Mouse (Mus musculus) stomach, postnatal 0 days (tissue): ENCODE results near the gene Ciao1. TPM values are rescaled to one million over a fixed set of nuclear protein-coding genes. Genes with fewer than 3 reads are reported as not detected.
"Not testable (repeated sequence)": the region's sequence is repeated elsewhere in the genome, so short reads cannot be mapped to it uniquely, and the experiment has no call there.

Experiments used
- ATAC-seq: fragments of 200-750 bp; cut with Nextera tagmentation; 2 replicates; pipeline ENCODE4 v1.8.0; 2017; ENCODE audit not compliant: low FRiP score, low TSS enrichment
- DNase-seq: peaks from one replicate; pipeline ENCODE4 v3.0.0-alpha.2; 2016; ENCODE audit warnings: low spot score
- H3K27ac ChIP-seq: fragments of 300-500 bp; sonication (generic); replicated peaks from 2 replicates; pipeline ENCODE4 v1.5.1; 2014; ENCODE audit warnings: mild to moderate bottlenecking, control low read depth
- H3K27me3 ChIP-seq: fragments of 300-500 bp; sonication (generic); 2 replicates; pipeline ENCODE4 v1.6.1; 2014; ENCODE audit warnings: low read length; ENCODE audit not compliant: control insufficient read depth, insufficient read depth
- H3K36me3 ChIP-seq: fragments of 300-500 bp; sonication (generic); 2 replicates; pipeline ENCODE4 v1.6.1; 2014; ENCODE audit warnings: low read length, mixed read lengths; ENCODE audit not compliant: control insufficient read depth, insufficient read depth
- H3K4me1 ChIP-seq: fragments of 300-500 bp; sonication (generic); replicated peaks from 2 replicates; pipeline ENCODE4 v1.6.1; 2014; ENCODE audit warnings: antibody characterized with exemption; ENCODE audit not compliant: control insufficient read depth, insufficient read depth
- H3K4me2 ChIP-seq: fragments of 300-500 bp; sonication (generic); replicated peaks from 2 replicates; pipeline ENCODE4 v1.6.1; 2014; ENCODE audit warnings: low read depth, mild to moderate bottlenecking, control low read depth, moderate library complexity
- H3K4me3 ChIP-seq: fragments of 300-500 bp; sonication (generic); 2 replicates; pipeline ENCODE4 v1.5.1; 2014; ENCODE audit warnings: low read depth, low read length, control low read depth
- H3K9ac ChIP-seq: fragments of 300-500 bp; sonication (generic); 2 replicates; pipeline ENCODE4 v1.6.1; 2014; ENCODE audit warnings: mild to moderate bottlenecking, low read length, control low read depth, mixed read lengths
- H3K9me3 ChIP-seq: fragments of 300-500 bp; sonication (generic); 2 replicates; pipeline ENCODE4 v1.6.1; 2016; ENCODE audit warnings: low read length; ENCODE audit not compliant: control insufficient read depth
- CTCF ChIP-seq: IDR thresholded peaks from 2 replicates; pipeline ENCODE4 v1.5.1; 2016; ENCODE audit warnings: antibody characterized with exemption, low read depth, mild to moderate bottlenecking, moderate library complexity
- EP300 ChIP-seq: optimal IDR thresholded peaks from 2 replicates; pipeline ENCODE3; 2016; ENCODE audit warnings: antibody characterized with exemption
- WGBS: fragments of 180-500 bp; shearing (Covaris S2); extraction: QIAGEN DNeasy Blood & Tissue Kit; methylation state at CpG from one replicate; pipeline ENCODE4 v1.1.7; 2014; 5-methylcytosine and 5-hydroxymethylcytosine counted together
- polyA plus RNA-seq: library from polyadenylated mRNA; unstranded; fragments of >200 nt; fragmentation: Nextera tagmentation; extraction: Ambion mirVana; gene quantifications from 2 replicates; pipeline ENCODE4 v1.2.1, GENCODE M21; 2015

Ciao1 gene
- polyA plus RNA-seq, 1 experiment from 2014 or later: 42.0 TPM

GRCm38 (mm10) chr2:127274590-127274989 is 27.0 kb upstream of the Ciao1 start:
- DNase-seq (no peak), ATAC-seq (no peak)
- TF ChIP-seq EP300 (no peak), CTCF (no peak)
- H3K4me1 ChIP-seq: no peaks in the 10 kb centered on the region; the same call in 1 of the 2 replicates
- no peaks in the 10 kb centered on the region for H3K9me3 ChIP-seq
- H3K36me3 ChIP-seq: no peaks in the 10 kb centered on the region
- H3K4me2 ChIP-seq: 0 out of 2 replicates have a peak overlapping the region, but pooled peaks have one; percentile 14
- H3K4me3 ChIP-seq: no peak overlapping the region
- H3K27ac ChIP-seq: 0 out of 2 replicates have a peak overlapping the region, but pooled peaks have one; percentile 3
- H3K27me3 ChIP-seq: no peaks in the 10 kb centered on the region
- 81% methylated on average over 2 of the region's 2 CpGs for WGBS
- no peak overlapping the region for H3K9ac ChIP-seq

- Histone ChIP-seq H3K4me1 (no peaks in the 10 kb centered on the region; the same call in 1 of the 2 replicates), H3K4me2 (no peak overlapping the region), H3K4me3 (no peak overlapping the region), H3K27ac (no peak overlapping the region), H3K27me3 (no peaks in the 10 kb centered on the region), H3K36me3 (no peaks in the 10 kb centered on the region), H3K9ac (no peak overlapping the region), H3K9me3 (no peaks in the 10 kb centered on the region)
- ATAC-seq: no peak
- no peak for TF ChIP-seq CTCF
- TF ChIP-seq EP300: no peak
- WGBS: 94% methylated on average over 3 of the region's 3 CpGs
- DNase-seq: no peak
These were observed 25.2 kb upstream of the Ciao1 start for GRCm38 (mm10) chr2:127272806-127273205.

- not testable (repeated sequence) for DNase-seq, H3K36me3 ChIP-seq, H3K4me1 ChIP-seq, H3K27ac ChIP-seq, H3K4me3 ChIP-seq, H3K27me3 ChIP-seq, H3K9ac ChIP-seq, H3K9me3 ChIP-seq, H3K4me2 ChIP-seq, ATAC-seq
- WGBS: 92% methylated on average over 4 of the region's 4 CpGs
These were observed 24.4 kb upstream of the Ciao1 start for GRCm38 (mm10) chr2:127272049-127272448.

GRCm38 (mm10) chr2:127271042-127271515 is 23.5 kb upstream of the Ciao1 start:
- no peaks in the 10 kb centered on the region for H3K27me3 ChIP-seq
- ATAC-seq: no peak
- no peaks in the 10 kb centered on the region for H3K9me3 ChIP-seq
- peak overlapping the region; percentile 98 for H3K27ac ChIP-seq
- H3K36me3 ChIP-seq: no peaks in the 10 kb centered on the region
- H3K9ac ChIP-seq: peak overlapping the region; percentile 93
- peak overlapping the region; percentile 92 for H3K4me3 ChIP-seq
- peak; percentile 29 for DNase-seq
- H3K4me2 ChIP-seq: peak overlapping the region; percentile 78
- 4% methylated on average over 8 of the region's 8 CpGs for WGBS
- no peaks in the 10 kb centered on the region; the same call in 1 of the 2 replicates for H3K4me1 ChIP-seq
- TF ChIP-seq EP300 (no peak), CTCF (no peak)

GRCm38 (mm10) chr2:127270300-127271041 is 22.9 kb upstream of the Ciao1 start:
- peak overlapping the region; percentile 78 for H3K4me2 ChIP-seq
- peak overlapping the region; percentile 98 for H3K27ac ChIP-seq
- no peaks in the 10 kb centered on the region for H3K9me3 ChIP-seq
- no peaks in the 10 kb centered on the region for H3K27me3 ChIP-seq
- no peaks in the 10 kb centered on the region; the same call in 1 of the 2 replicates for H3K4me1 ChIP-seq
- WGBS: under 1% methylated on average over 68 of the region's 75 CpGs
- ATAC-seq (peak; percentile 95), DNase-seq (peak; percentile 90)
- peak overlapping the region; percentile 92 for H3K4me3 ChIP-seq
- TF ChIP-seq EP300 (no peak), CTCF (peak; percentile 12; the same call in 1 of the 2 replicates)
- peak overlapping the region; percentile 93 for H3K9ac ChIP-seq
- no peaks in the 10 kb centered on the region for H3K36me3 ChIP-seq
